Mouse (Mus musculus) frontal cortex, postnatal 14 days (tissue): Measurements from ENCODE around the gene Cd207.
A peak's percentile ranks its signal among the peaks of the same experiment; 100 is the strongest.
"Not testable (repeated sequence)": the region's sequence is repeated elsewhere in the genome, so short reads cannot be mapped to it uniquely, and the experiment has no call there.

Source experiments
- DNase-seq, 2 experiments: peaks; one replicate each; pipeline ENCODE4 v3.0.0; 2022; ENCODE audit warnings: low spot score in 2 of 2

Gene Cd207

DNA sequence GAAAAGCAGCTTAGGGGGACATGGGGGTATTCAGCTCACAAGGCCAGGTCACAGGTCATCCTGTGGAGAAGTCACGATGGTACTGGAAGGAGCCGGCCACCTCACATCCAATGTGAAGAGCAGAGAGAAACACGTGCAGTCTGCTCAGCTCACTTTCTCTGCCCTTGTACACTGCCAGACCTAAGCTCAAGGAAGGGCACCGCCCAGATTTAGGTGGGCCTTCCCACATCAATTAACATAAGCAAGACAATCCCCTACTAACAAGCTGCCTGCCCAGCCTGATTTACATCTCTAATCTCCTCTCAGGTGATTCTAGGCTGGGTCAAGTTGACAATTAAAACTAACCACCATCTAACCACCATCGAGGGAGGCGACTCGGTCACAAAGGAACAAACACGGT, 20.3 kb upstream of the Cd207 start:
- DNase-seq, result no peak

GRCm38 (mm10) chr6:83696684-83697083, 19.0 kb upstream of the Cd207 start:
- DNase-seq, result no peak

DNA sequence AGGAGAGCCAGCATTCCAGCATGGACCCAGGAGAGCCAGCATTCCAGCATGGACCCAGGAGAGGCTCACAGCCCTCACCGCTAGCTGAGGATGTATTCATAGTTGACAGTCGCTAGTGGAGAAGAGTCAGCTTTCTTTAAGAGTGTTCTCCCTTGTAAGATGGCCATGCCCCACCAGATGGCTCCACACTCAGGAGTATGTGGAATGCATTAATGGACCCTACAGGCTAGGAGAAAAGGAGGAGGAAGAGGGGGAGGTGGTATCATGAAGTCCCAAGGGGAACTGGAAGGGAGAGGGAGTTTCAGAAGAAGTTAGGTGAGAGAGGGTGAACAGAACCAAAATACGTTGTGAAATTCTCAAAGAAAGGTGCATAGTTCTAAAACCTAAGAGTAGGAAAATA, 18.1 kb upstream of the Cd207 start:
- DNase-seq, result no peak

GRCm38 (mm10) chr6:83693835-83694234, 16.2 kb upstream of the Cd207 start:
- DNase-seq, result no peak

GRCm38 (mm10) chr6:83692962-83693361, 15.3 kb upstream of the Cd207 start:
- DNase-seq, result no peak

DNA sequence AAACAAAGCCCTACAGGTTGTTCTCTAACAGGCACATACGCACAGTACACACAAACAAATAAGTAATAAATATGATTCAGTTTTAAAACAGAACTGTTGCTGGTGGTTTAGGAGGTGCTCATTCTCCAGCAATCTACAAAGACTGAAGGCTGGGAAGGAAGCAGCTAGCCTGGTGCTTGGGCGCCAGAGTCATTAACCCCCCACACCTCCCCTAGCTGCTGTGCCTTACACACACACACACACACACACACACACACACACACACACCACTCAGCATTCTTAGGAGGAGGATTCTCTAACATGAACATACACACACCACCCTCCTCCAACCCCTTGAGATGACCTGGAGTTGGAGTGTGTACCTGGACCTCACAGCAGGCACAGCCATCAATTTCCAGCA, 13.3 kb upstream of the Cd207 start:
- no peak for DNase-seq

DNA sequence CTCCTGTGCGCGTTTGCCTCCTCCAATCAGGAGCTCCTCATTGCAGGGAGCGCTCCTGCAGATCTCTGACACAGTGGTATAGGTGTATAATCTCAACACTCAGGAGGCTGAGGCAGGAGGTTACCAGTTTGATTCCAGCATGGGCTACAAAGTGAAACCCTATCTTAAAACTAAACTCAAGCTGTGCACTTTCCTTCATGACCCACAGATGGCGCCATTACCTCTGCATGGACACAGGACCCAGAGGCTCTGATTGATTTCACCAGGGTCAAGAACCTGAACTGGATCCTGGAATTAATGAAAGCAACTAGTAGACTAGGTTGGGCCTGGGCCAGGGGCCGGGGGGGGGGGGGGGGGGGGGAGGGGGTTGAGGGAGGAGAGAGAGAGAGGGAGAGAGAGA, 12.6 kb upstream of the Cd207 start:
- DNase-seq, result peak in 1 of 2 experiments; percentile 29

- DNase-seq, result no peak
Measured at GRCm38 (mm10) chr6:83689374-83689773, 11.7 kb upstream of the Cd207 start.

- DNase-seq, result peak; percentile 27 to 83
Measured at GRCm38 (mm10) chr6:83673395-83673794, 4.3 kb downstream of the Cd207 start.

DNA sequence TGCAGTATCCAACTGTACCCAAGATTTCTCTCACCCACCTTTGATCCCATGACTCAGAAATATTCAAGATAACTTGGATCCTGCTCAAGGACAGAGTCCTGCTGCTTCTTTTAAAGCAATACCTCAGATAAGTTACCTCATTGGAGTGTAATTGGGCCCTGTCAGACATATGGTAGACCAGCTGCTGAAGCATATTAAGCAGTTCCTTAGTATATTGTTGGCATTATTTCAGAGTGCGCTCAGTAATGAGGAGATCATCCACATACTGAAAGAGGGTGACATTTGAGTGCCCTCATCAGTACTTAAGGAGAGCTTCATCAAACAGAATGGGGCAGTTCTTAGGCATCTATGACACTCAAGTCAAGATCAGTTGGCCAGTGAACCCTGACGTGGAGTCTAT, 12.6 kb downstream of the Cd207 start:
- DNase-seq, result no peak

DNA sequence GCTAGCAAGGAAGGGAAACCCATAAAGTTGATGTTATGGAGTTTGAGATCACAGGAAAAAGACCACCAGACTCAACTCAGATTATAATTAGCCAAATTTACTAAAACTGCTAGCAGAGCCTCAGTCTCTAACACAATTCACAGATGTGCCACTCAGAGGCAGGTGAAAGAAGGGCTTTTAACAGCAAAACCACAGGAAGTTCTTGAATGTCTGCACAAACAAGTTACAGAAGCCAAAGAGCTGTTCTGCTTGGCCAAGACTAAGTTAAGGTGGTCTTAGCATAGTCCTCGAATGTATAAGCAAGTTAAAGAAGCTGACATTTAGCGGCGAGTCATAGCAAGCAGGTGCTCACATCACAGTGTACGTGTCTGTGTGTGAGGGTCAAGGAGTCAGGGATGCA, 16.8 kb downstream of the Cd207 start:
- DNase-seq, result no peak

DNA sequence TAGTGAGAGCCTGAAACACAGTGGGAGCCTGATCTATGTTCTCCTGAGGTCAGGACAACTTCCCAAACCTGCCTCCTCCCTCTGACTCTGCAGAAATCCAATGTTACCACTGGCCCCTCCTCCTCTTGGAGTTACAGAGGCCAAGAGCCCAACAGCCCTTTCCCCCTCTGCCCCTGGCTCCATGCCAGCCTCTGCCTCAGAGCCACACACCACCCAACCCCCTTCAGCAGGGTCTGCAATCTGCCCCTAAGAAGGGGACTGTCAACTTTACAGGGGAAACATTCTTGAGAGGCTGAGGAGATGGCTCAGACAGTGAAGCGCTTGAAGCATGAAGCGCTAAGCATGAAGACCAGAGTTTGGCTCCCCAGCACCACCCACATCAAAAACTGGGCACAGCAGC, 21.6 kb downstream of the Cd207 start, which contains the start of gene Clec4f:
Gene Clec4f (minus strand): TSS at position 101 of the 400 bp plus-strand sequence.
- DNase-seq, result no peak

GRCm38 (mm10) chr6:83646715-83647114, 30.9 kb downstream of the Cd207 start:
- no peak for DNase-seq

DNA sequence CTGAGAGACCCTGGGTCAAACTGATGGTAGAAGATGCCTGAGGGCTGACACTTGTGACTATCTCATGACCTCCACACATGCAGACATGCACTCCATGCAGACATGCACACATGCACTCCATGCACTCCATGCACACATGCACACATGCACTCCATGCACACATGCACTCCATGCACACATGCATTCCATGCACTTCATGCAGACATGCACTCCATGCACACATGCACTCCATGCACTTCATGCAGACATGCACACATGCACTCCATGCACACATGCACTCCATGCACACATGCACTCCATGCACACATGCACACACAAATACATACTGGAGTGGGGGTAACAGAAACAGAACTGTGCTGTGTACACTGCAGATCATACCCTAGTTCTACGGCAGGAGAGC, 42.3 kb downstream of the Cd207 start:
- DNase-seq, result no peak

- DNase-seq, result not testable (repeated sequence)
Measured at GRCm38 (mm10) chr6:83634631-83635030, 43.0 kb downstream of the Cd207 start.

- DNase-seq, result not testable (repeated sequence)
Measured at GRCm38 (mm10) chr6:83634106-83634505, 43.6 kb downstream of the Cd207 start.

DNA sequence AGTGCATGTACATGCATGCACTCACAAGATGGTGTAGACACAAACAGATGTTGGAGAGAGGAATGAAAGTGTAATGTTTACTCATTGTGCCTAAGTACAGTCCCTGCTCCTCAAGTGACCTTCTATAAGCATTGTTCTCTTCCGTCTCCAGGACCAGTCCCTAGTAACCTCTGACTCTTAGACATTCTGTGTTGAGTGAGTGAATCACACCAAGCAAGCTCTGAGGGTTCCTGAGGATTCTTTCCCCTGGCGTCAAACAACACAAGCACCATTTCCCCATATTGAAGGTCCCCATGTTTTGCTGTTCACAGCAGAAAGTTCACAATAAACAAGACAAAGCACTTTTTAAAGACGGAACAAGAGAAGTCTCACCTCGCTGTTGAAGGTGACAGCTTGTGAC, 45.8 kb downstream of the Cd207 start:
- no peak for DNase-seq

DNA sequence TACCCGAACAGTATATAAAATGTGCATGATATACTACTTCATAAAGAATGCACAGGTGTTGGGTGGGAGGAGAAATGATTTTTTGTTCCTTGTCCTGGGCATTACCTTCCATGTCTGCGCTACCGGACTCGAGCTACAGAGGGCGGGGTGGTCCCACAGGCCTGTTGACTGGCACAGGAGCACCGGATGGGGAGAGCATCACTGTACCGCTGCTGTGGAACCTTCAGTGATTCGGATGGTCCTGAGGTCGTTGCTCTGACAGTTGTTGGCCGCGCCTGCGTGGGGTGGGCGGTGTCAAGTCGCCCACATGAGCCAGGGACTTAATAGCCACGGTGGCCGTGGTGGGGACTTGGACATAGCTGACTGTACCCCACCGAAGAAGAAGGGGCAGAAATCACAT, 50.9 kb downstream of the Cd207 start:
- DNase-seq, result no peak
